Mouse (Mus musculus) cerebellum, postnatal 36 days (tissue): ENCODE measurements at regions not wholly inside any gene's neighbourhood (a gene's known extent, or its start where the extent isn't known, plus 50 kb on each side); places are given as distances from the start of the nearest gene placed in this dataset.

Experiments used
- DNase-seq, 2 experiments: peaks; one replicate each; pipeline ENCODE4 v3.0.0; 2021 to 2022; ENCODE audit warnings: mixed read lengths in 2 of 2

DNA sequence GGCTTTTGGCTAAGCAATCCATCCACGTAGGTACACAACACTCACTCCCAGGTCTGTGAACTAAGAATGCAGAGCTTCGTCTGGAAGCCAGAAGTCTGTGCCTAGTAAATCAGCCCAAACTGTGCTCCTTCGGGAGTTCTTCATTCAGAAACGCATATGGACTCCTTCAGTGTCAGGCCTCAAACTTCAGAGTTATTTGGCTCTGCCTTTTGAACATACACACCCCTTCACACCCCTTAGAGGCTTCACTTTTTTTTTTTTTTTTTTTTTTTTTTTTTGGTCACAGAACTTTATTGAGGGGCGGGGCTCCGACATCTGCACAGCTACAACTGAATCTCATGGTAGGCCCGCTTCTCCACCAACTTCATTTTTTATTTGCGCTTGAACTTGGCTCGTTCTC is 120.1 kb upstream of the Gm37988 start:
- DNase-seq: no peak

DNA sequence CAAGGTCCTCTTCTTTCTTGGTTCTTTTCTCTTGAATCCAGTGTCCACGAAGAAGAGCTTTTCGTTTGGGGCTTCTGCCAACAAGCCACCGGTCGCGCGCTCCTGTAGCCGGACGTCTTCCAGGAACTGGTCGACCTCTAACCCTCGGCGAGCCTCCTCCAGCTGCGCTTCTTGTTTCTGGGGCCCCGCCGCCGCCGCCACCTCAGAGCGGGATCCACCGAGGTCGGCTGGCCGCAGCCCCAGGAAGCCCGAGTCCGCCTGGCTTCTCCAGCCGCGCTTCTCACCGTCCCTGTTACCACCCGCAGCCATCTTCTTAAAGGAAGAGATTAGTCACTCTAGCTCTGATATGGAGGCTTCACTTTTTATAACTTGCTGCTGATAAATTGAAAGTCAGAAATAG is 118.6 kb upstream of the Gm37988 start:
- DNase-seq: no peak

DNA sequence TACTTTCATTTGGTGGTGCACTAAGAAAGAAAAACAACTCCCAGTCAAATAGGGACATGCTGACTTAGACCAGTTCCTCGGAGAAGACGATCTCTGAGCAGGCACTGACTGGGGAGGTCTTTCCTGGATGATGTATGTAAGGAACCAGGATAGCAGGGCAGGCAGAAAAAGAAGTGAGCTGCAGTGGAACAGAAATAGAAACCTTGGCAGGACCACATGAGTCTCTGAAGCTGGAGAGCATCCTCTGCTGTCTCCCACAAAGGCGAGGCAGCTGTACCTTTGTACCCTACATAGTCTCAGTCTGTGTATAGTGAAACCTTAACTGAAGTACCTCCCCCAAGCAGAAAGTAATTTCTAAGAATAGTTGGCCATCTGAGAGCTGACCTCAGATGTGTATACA is 104.4 kb upstream of the Gm37988 start:
- DNase-seq: no peak

DNA sequence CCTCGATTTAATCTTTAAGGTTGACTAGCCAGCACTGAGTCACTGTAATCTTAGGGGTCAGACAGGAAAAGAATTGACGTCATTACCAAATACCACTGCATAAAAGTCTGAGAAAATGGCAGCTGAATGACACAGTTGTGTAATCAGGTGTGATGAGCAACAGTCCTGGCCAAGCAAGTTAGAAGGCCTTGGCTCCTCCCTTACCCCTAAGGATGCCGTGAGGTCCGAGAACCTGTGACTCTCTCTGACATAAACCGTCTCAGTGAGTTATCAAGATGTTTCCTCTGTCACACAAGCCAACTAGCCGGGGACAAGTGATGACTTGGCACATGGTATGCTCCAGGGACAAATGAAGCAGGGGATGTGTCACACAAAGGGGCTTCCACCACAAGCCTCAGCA is 101.5 kb upstream of the Gm37988 start:
- DNase-seq: no peak

DNA sequence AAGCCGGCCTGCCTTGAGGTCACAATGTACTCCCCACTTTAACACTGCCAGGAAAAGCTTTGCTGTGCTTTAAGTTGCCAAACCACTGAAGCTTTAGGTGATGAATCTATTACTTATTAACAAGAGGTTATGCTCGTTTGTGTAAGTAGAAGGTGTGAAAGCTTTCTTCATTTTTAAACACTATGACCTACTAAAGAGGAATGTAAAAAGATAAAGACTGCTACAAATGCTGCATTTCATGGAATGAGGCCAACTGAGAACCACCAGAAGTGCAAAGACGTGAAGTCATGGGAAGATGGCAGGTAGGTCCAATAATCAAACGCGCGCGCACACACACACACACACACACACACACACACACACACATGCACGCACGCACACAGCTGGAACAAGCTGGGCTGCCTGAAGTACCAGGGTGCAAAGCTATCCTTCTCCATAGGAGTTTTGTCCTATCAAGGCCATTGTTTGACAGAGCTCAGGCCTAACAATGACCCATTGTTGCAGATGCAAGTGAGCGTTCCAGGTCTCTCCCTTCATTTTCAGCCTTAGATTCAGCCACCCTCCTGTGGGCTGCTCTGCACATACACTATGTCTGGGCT is 85.3 kb upstream of the Gm37988 start:
- no peak for DNase-seq
